Mouse (Mus musculus) ES-CJ7 (cell line): ENCODE measurements at regions not wholly inside any gene's neighbourhood (a gene's known extent, or its start where the extent isn't known, plus 50 kb on each side); places are given as distances from the start of the nearest gene placed in this dataset.

Experiments
- DNase-seq: peaks from one replicate; pipeline ENCODE4 v3.0.0; 2011; ENCODE audit warnings: low read depth, low spot score

GRCm38 (mm10) chr8:65208791-65209190 is 79.4 kb upstream of the BC030870 start:
- peak; percentile 91 for DNase-seq

- DNase-seq: peak; percentile 21
These were observed 76.8 kb upstream of the BC030870 start for GRCm38 (mm10) chr8:65206202-65206601.

- DNase-seq: no peak
These were observed 65.3 kb upstream of the BC030870 start for GRCm38 (mm10) chr8:65194656-65195055.

GRCm38 (mm10) chr8:65194231-65194630 is 64.9 kb upstream of the BC030870 start:
- peak; percentile 89 for DNase-seq

GRCm38 (mm10) chr8:65182346-65182745 is 53.0 kb upstream of the BC030870 start:
- DNase-seq: no peak

GRCm38 (mm10) chr8:65180447-65180846 is 51.1 kb upstream of the BC030870 start:
- no peak for DNase-seq
